Mouse (Mus musculus) kidney, embryonic 16.5 days (tissue): Measurements from ENCODE around the gene Arhgef40. TPM values are rescaled to one million over a fixed set of nuclear protein-coding genes. Genes with fewer than 3 reads are reported as not detected.

ENCODE experiments used
- ATAC-seq: fragments of 200-750 bp; cut with Nextera tagmentation; 2 replicates; pipeline ENCODE4 v1.8.0; 2017; ENCODE audit warnings: moderate TSS enrichment; ENCODE audit not compliant: low FRiP score, low TSS enrichment
- H3K27ac ChIP-seq: fragments of 300-500 bp; sonication (generic); 2 replicates; pipeline ENCODE4 v1.5.1; 2014; ENCODE audit warnings: low read length
- H3K27me3 ChIP-seq: fragments of 300-500 bp; sonication (generic); 2 replicates; pipeline ENCODE4 v1.6.1; 2014; ENCODE audit warnings: low read length, control low read depth, mixed read lengths; ENCODE audit not compliant: insufficient read depth
- H3K36me3 ChIP-seq: fragments of 300-500 bp; sonication (generic); 2 replicates; pipeline ENCODE4 v1.6.1; 2014; ENCODE audit warnings: low read length, control low read depth, mixed read lengths; ENCODE audit not compliant: insufficient read depth
- H3K4me1 ChIP-seq: fragments of 300-500 bp; sonication (generic); 2 replicates; pipeline ENCODE4 v1.6.1; 2014; ENCODE audit warnings: low read length, control low read depth, mixed read lengths; ENCODE audit not compliant: insufficient read depth
- H3K4me2 ChIP-seq: fragments of 300-500 bp; sonication (generic); replicated peaks from 2 replicates; pipeline ENCODE4 v1.6.1; 2014; ENCODE audit warnings: low read depth, low read length
- H3K4me3 ChIP-seq: fragments of 300-500 bp; sonication (generic); 2 replicates; pipeline ENCODE4 v1.5.1; 2014; ENCODE audit warnings: mild to moderate bottlenecking, low read length
- H3K9ac ChIP-seq: fragments of 300-500 bp; sonication (generic); replicated peaks from 2 replicates; pipeline ENCODE4 v1.6.1; 2014; ENCODE audit warnings: low read length
- H3K9me3 ChIP-seq: fragments of 300-500 bp; sonication (generic); 2 replicates; pipeline ENCODE4 v1.6.1; 2016; ENCODE audit warnings: low read length, control low read depth
- WGBS: fragments of 180-500 bp; shearing (Covaris S2); extraction: QIAGEN DNeasy Blood & Tissue Kit; methylation state at CpG from one replicate; pipeline ENCODE4 v1.1.7; 2014; 5-methylcytosine and 5-hydroxymethylcytosine counted together
- polyA plus RNA-seq: library from polyadenylated mRNA; unstranded; fragments of >200 nt; fragmentation: Nextera tagmentation; extraction: Ambion mirVana; gene quantifications from 2 replicates; pipeline ENCODE4 v1.2.1, GENCODE M21; 2015

The Arhgef40 gene
- polyA plus RNA-seq, 1 experiment from 2014 or later, result 92.1 TPM

DNA sequence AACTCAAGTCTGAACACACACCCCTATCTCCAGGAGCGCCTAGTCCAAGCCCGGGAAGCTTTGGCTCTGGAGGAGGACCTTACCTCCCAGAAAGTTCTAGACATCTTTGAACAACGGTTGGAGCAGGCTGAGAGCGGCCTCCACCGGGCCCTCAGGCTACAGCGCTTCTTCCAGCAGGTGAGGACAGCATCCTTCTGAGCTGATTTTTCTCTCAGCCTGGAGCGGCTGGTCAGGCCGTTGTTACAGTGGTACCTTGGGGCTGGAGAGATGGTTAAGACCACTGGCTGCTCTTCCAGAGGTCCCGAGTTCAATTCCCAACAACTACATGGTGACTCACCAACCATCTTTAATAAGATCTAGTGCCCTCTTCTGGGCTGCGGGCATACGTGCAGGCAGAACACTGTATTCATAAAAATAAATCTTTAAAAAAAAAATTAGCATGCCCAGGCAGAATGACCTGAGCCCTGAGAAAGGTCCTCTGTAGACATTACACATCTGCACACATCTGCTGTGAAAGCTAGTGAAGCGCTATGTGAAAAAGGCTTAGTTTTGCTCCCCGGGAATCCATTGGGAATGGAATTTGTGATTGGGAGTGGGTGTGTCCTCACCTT is 11.8 kb downstream of the Arhgef40 start:
- H3K9ac ChIP-seq, result no peak overlapping the region
- peaks cover 82% of the 10 kb centered on the region for H3K36me3 ChIP-seq
- H3K4me2 ChIP-seq, result no peak overlapping the region
- 89% methylated on average over 13 of the region's 13 CpGs for WGBS
- ATAC-seq, result no peak
- no peaks in the 10 kb centered on the region for H3K4me1 ChIP-seq
- no peak overlapping the region for H3K4me3 ChIP-seq
- H3K27me3 ChIP-seq, result no peaks in the 10 kb centered on the region
- H3K27ac ChIP-seq, result no peak overlapping the region
- H3K9me3 ChIP-seq, result no peaks in the 10 kb centered on the region

DNA sequence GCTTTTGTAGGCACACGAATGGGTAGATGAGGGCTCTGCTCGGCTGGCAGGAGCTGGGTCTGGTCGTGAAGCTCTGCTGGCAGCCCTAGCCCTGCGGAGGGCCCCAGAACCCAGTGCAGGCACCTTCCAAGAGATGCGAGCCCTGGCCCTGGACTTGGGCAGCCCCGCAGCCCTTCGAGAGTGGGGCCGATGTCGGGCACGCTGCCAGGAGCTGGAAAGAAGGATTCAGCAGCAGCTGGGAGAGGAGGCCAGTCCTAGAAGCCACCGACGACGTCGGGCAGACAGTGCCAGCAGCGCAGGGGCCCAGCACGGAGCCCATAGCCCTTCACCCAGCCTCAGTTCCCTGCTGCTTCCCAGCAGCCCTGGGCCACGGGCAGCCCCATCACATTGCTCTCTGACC is 12.3 kb downstream of the Arhgef40 start:
- H3K36me3 ChIP-seq, result peaks cover 80% of the 10 kb centered on the region
- no peaks in the 10 kb centered on the region for H3K4me1 ChIP-seq
- no peak overlapping the region for H3K4me2 ChIP-seq
- no peak for ATAC-seq
- no peaks in the 10 kb centered on the region for H3K9me3 ChIP-seq
- no peak overlapping the region for H3K27ac ChIP-seq
- H3K9ac ChIP-seq, result no peak overlapping the region
- 76% methylated on average over 17 of the region's 17 CpGs for WGBS
- H3K27me3 ChIP-seq, result no peaks in the 10 kb centered on the region
- H3K4me3 ChIP-seq, result no peak overlapping the region

DNA sequence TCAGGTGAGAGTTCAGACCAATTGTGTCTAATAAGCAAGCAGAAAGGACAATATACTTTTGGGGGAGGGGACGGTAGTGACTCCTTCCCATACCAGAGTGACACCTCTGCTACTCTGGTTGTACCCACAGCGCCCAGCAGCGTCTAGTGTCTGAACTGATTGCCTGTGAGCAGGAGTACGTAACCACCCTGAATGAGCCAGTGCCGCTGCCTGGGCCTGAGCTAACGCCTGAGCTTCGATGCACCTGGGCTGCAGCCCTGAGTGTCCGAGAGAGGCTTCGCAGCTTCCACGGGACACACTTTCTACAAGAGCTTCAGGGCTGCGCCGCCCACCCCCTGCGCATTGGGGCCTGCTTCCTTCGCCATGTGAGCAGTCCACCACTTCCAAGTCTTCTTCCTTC is 13.0 kb downstream of the Arhgef40 start:
- ATAC-seq, result no peak
- Histone ChIP-seq H3K9ac (no peak overlapping the region), H3K27ac (no peak overlapping the region), H3K4me3 (no peak overlapping the region), H3K9me3 (no peaks in the 10 kb centered on the region), H3K4me2 (no peak overlapping the region), H3K27me3 (no peaks in the 10 kb centered on the region), H3K36me3 (peaks cover 80% of the 10 kb centered on the region), H3K4me1 (no peaks in the 10 kb centered on the region)
- 95% methylated on average over 14 of the region's 14 CpGs for WGBS

DNA sequence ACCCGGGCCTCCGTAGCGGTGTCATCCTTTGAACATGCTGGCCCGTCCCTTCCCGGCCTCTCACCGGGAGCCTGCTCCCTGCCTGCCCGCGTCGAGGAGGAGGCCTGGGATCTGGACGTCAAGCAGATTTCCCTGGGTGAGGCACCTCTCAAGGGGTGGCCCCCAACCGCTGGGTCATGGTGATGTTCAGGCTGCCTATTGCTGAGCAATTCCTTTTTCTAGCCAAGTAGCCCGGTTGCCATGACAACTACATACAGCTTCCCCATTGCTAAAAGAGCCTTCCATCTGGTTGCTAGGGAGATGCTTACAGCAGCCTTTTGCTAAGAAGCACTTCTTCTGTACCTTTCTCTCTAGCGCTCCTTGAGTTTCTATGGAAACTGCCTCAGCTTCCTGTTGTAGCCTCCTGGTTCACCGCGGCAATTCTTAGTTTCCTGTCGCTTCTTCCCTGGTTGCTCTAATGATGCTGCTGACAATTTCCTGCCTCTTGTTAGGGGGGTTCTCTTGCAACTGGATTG is 19.5 kb downstream of the Arhgef40 start:
- H3K9ac ChIP-seq, result no peak overlapping the region
- no peak for ATAC-seq
- 53% methylated on average over 16 of the region's 16 CpGs for WGBS
- no peak overlapping the region for H3K27ac ChIP-seq
- H3K4me1 ChIP-seq, result peaks cover 15% of the 10 kb centered on the region
- no peak overlapping the region for H3K4me2 ChIP-seq
- H3K9me3 ChIP-seq, result no peaks in the 10 kb centered on the region
- peaks cover 81% of the 10 kb centered on the region for H3K36me3 ChIP-seq
- no peak overlapping the region for H3K4me3 ChIP-seq
- H3K27me3 ChIP-seq, result no peaks in the 10 kb centered on the region

DNA sequence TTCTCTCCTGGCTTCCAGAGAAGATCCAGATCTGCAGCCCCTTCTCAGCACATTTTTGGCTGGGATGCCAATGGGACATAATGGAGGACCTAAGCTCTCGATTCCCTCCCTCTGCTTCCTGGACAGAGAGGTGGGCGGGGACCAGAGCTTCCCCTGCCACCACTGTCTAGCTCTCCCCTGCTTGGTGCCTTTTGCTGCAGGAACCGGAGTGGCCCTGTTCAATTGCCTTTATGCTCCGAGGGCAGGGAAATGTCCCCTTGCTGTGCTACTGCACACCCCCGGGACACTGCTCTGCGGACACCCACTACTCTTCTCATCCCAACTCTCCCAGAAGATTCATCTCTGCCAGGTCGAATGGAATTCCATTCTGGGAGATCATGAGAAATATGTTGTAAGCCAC is 20.6 kb downstream of the Arhgef40 start:
- Histone ChIP-seq H3K4me2 (no peak overlapping the region), H3K9me3 (no peaks in the 10 kb centered on the region), H3K36me3 (peaks cover 77% of the 10 kb centered on the region), H3K9ac (no peak overlapping the region), H3K4me3 (no peak overlapping the region), H3K4me1 (peaks cover 26% of the 10 kb centered on the region), H3K27me3 (no peaks in the 10 kb centered on the region), H3K27ac (0 out of 2 replicates have a peak overlapping the region, but pooled peaks have one; percentile 26)
- no peak for ATAC-seq
- 67% methylated on average over 7 of the region's 7 CpGs for WGBS

DNA sequence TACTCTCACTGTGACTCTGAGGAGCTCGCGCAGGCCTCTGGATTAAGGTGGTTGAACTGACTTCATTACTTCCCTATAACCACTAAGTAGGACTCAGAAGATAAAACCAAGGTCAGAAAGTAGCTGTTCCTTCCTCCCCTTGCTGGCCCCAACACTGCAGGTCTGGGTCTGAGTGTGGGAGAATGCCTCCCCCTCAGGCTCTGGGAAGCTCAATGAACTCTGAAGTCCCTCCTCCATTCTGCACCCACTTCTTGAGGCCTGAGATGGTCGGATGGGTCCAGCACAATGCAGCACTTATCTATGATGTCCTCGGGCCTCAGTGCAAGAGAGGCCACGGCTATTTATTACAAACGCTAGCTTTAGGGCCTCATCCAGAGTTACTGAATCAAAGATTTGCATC is 21.1 kb downstream of the Arhgef40 start:
- WGBS, result 72% methylated on average over 6 of the region's 6 CpGs
- H3K4me1 ChIP-seq, result peaks cover 30% of the 10 kb centered on the region
- 0 out of 2 replicates have a peak overlapping the region, but pooled peaks have one; percentile 26 for H3K27ac ChIP-seq
- H3K9me3 ChIP-seq, result no peaks in the 10 kb centered on the region
- no peak overlapping the region for H3K4me2 ChIP-seq
- H3K27me3 ChIP-seq, result no peaks in the 10 kb centered on the region
- H3K4me3 ChIP-seq, result no peak overlapping the region
- no peak for ATAC-seq
- H3K9ac ChIP-seq, result no peak overlapping the region
- H3K36me3 ChIP-seq, result peaks cover 72% of the 10 kb centered on the region

DNA sequence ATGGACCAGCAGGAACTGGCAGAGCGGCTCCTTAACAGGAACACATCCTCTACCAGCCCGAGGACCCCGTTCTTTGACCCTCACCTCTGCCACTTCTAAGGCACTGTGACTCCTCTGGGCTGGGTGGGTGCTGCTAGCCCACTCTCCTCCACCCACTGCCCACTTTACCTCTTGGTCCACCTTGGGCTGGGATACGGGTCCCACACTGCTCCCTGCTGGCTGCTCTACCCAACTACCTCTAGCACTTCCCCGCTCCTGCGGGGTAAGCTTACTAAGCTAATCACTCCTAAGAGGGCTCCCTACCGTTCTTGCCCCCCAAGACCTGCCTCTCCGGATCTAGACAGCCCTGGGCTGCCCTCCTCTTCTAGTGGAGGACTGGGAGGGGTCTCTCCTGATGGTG is 21.7 kb downstream of the Arhgef40 start:
- ATAC-seq, result no peak
- no peak overlapping the region for H3K9ac ChIP-seq
- peaks cover 36% of the 10 kb centered on the region for H3K4me1 ChIP-seq
- peaks cover 68% of the 10 kb centered on the region for H3K36me3 ChIP-seq
- H3K4me3 ChIP-seq, result no peak overlapping the region
- no peak overlapping the region for H3K27ac ChIP-seq
- WGBS, result 80% methylated on average over 8 of the region's 8 CpGs
- H3K4me2 ChIP-seq, result no peak overlapping the region
- no peaks in the 10 kb centered on the region for H3K27me3 ChIP-seq
- H3K9me3 ChIP-seq, result no peaks in the 10 kb centered on the region

DNA sequence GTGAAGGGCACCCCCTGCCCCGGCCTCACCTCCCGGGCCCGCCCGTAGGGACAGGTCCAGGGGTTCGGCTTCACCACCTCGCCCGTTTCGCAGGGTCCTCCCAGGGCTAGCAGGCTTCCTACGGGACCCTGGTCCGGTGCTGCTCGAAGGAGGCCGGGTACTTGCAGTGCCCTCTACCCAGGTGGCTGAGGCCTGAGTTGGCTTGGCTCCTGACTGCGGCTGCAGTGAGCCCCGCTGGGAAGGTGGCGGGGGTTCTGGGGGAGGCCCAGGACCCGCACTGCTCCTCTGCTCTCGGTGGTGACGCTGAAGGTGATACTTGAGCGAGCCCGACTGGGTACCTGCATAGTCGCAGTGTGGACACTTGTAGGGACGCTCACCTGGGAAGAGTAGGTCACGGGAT is 22.3 kb downstream of the Arhgef40 start:
- 93% methylated on average over 23 of the region's 23 CpGs for WGBS
- no peaks in the 10 kb centered on the region for H3K9me3 ChIP-seq

DNA sequence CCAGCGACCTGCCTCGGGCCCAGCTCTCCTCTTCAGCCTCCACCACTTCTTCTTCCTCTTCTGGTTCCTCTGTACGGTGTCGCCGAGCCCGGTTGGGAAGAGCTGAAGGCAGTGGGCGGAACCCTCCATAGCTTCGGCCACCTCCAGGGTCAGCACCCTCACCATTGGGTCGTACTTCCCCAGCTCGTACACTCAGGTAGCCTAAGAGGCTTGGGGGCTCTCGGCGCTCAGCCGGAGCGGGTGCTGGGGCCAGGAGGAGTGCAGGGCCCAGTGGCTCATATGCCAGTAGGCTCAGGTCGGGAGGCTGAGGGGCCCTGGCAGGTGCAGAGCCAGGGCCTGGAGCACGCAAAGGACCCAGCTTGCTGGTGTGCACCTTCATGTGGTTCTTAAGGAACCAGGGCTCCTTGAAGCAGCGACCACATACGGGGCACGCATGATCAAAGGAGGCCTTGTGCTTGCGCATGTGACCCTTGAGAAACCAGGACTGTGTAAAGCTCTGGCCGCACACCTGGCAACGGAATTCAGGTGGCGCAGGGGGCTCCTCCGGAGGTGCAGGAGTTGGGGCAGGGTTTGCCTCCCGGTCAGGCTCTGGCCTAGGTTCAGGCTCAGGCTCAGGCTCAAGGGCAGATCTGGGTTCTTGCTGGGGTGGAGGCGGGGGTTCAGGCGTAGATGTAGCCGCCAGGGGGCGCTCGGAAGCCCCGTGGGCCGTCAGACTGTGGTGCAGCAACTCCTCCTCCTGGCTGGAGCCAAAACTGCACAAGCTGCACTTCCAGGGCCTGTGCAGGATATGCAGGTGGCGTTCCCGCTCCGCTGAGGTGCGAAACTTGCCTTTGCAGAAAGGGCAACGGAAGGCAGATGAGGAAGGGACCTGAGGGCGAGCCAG is 24.0 kb downstream of the Arhgef40 start:
- 53% methylated on average over 38 of the region's 38 CpGs for WGBS
- Histone ChIP-seq H3K9ac (no peak overlapping the region), H3K36me3 (peaks cover 47% of the 10 kb centered on the region), H3K27ac (0 out of 2 replicates have a peak overlapping the region, but pooled peaks have one; percentile 17), H3K4me2 (peak overlapping the region; percentile 29), H3K27me3 (no peaks in the 10 kb centered on the region), H3K4me1 (peaks cover 55% of the 10 kb centered on the region), H3K9me3 (no peaks in the 10 kb centered on the region), H3K4me3 (peak overlapping the region; percentile 10; the same call in 1 of the 2 replicates)
- peak; percentile 50 for ATAC-seq

More for the DNA sequence above, 22.3 kb downstream of the Arhgef40 start:
- Histone ChIP-seq H3K9ac (no peak overlapping the region), H3K27ac (no peak overlapping the region), H3K4me3 (no peak overlapping the region), H3K36me3 (peaks cover 64% of the 10 kb centered on the region), H3K4me2 (no peak overlapping the region), H3K4me1 (peaks cover 41% of the 10 kb centered on the region), H3K27me3 (no peaks in the 10 kb centered on the region)
- ATAC-seq, result no peak
